Mouse (Mus musculus): Measurements from ENCODE around the gene Tmem218. TPM values are rescaled to one million over a fixed set of nuclear protein-coding genes. Genes with fewer than 3 reads are reported as not detected.

Tmem218 gene
- total RNA-seq, 2 experiments from 2014 or later: 10.1 to 11.8 TPM

Other genes with a start within 250 kb of the Tmem218 start
- gene Pknox2, start 60.8 kb upstream of the Tmem218 start, total RNA-seq (2021): 10 to 100 TPM; 77.8 to 78.8 TPM
- gene Slc37a2, start 47.5 kb downstream of the Tmem218 start, total RNA-seq (2021): 1 to 10 TPM; 1.7 to 1.8 TPM
- 1 to 10 TPM; 2.0 TPM for gene Ccdc15, start 140.2 kb downstream of the Tmem218 start, total RNA-seq (2021)
- 10 to 100 TPM; 58.0 to 61.6 TPM for gene Hepacam, start 159.1 kb downstream of the Tmem218 start, total RNA-seq (2021)
- 10 to 100 TPM in 1 of 2 experiments, 1 to 10 TPM in 1; 7.1 to 10.0 TPM for gene Robo4, start 193.7 kb downstream of the Tmem218 start, total RNA-seq (2021)
- gene Robo3, start 225.0 kb downstream of the Tmem218 start, total RNA-seq (2021): 10 to 100 TPM; 45.1 to 58.9 TPM

Data from left cerebral cortex, postnatal 14 days (tissue).